Mouse (Mus musculus) c-Kit-positive CD71-positive TER-119-positive erythroid progenitor cells, embryonic 14.5 days (primary cell): Measurements from ENCODE around the gene H2-T3.
"Not testable (repeated sequence)": the region's sequence is repeated elsewhere in the genome, so short reads cannot be mapped to it uniquely, and the experiment has no call there.

ENCODE experiments used
- DNase-seq: peaks from one replicate; pipeline ENCODE4 v3.0.0-alpha.2; 2013; ENCODE audit warnings: low spot score

The H2-T3 gene

DNA sequence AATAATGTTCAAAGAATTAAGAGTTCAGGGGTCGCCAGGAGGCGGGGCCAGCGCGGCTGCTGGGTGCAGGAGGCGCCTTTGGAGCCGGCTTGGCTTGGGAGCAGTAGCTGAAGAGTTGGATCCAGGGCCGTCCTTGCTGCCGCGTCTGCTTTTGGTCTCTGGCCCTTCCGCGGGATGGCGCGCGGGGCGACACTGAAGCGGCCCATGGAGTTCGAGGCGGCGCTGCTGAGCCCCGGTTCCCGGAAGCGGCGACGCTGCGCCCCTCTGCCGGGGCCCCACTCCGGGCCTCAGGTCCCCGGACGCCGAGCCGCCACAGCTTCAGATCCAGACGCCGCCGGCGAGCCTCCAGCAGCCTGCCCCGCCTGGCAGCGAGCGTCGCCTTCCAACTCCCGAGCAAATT is 11.1 kb downstream of the H2-T3 start:
- DNase-seq = not testable (repeated sequence)

- DNase-seq = not testable (repeated sequence)
Measured at GRCm38 (mm10) chr17:36176132-36176531, 14.0 kb downstream of the H2-T3 start.

GRCm38 (mm10) chr17:36170287-36170814 is 19.7 kb downstream of the H2-T3 start:
- no peak for DNase-seq

GRCm38 (mm10) chr17:36169753-36170152 is 20.3 kb downstream of the H2-T3 start:
- no peak for DNase-seq

DNA sequence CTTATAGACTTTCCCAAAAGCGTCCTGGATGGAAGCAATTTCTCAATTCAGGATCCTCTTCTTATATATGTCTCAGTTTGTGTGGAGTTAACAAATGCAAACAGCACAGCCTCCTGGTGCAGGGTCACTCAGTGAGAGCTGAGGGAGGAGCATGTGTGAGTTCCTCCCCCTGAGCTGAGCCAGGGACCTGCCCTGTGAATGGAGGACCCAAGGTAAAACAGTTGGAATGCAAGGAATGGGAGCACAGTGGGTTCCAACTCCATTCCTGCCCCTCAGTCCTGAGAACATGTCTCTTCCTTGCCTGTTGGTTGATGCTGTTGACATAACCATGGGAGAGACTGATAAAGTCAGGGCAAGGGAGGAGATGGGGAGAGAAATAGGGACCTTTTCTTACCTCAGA is 21.0 kb downstream of the H2-T3 start:
- not testable (repeated sequence) for DNase-seq

- no peak for DNase-seq
Measured at GRCm38 (mm10) chr17:36168039-36168652, 21.9 kb downstream of the H2-T3 start, which contains the start of gene Gm8909. Gene Gm8909 (minus strand): TSS chr17:36168537.

- DNase-seq = no peak
Measured at GRCm38 (mm10) chr17:36167306-36168038, 22.6 kb downstream of the H2-T3 start.

- not testable (repeated sequence) for DNase-seq
Measured at GRCm38 (mm10) chr17:36166901-36167300, 23.2 kb downstream of the H2-T3 start.

DNA sequence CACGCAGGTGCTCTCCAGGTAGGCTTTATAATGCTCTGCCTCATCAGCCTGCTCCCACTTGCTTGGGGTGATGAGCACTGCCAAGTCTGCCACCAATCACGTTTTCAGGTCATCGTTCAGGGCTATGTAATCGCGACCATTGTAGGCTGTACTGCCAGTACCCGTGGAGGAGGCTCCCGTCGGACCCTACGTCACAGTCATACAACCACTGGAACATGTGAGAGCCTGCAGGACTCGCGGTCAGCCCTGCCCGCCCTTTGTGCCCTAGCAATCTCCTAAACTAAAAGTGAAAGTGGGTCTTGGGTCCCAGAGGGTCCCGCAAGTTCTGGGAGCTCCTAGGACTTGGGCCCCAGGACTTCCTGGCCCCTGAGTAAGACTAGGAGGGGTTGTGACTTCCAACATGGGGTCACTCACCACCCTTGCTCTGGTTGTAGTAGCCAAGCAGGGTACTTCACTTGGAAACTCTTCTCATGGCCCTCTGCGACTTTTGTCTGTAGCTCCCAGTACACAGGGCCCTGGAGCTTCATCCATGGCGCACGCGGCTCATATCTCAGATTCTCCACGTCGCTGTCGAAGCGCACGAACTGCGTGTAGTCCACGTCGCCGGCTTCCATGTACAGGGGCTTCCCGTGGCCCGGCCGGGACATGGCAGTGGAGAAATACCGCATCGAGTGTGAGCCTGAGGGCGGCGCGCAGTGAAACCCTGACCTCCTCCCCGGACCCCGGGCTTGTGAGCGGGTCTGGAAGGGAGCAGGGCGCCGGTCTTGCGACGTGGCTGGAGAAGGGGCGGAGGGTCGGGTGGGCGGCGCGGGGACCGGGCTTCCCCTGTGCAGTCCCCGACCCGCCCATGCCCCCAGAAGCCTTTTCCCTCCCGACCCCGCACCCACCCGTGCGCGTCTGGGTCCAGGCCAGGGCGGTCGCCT is 28.7 kb downstream of the H2-T3 start:
- no peak for DNase-seq

DNA sequence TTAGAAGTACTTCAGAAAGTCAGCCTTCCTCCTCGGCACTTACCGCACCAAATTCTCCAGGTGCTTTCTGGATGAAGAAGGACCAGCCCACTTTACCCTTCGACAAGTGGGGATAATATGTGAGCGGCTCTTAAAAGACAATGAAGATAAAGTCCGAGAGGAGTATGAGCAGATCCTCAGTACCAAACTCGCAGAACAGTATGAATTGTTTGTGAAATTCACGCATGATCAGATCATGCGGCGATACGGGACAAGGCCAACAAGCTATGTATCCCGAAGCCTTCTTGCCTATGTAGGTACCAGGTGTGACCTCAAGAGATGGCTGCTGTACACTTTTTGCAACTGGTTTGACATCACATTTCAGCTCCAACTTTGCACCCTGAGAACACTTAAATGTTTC is 31.8 kb downstream of the H2-T3 start:
- DNase-seq = not testable (repeated sequence)

DNA sequence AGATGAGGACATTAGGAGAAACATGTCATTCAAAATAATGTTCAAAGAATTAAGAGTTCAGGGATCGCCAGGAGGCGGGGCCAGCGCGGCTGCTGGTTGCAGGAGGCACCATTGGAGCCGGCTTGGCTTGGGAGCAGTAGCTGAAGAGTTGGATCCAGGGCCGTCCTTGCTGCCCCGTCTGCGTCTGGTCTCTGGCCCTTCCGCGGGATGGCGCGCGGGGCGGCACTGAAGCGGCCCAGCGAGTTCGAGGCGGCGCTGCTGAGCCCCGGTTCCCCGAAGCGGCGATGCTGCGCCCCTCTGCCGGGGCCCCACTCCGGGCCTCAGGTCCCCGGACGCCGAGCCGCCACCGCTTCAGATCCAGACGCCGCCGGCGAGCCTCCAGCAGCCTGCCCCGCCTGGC is 32.3 kb downstream of the H2-T3 start:
- not testable (repeated sequence) for DNase-seq

GRCm38 (mm10) chr17:36154271-36155149 is 35.6 kb downstream of the H2-T3 start:
- DNase-seq = no peak

DNA sequence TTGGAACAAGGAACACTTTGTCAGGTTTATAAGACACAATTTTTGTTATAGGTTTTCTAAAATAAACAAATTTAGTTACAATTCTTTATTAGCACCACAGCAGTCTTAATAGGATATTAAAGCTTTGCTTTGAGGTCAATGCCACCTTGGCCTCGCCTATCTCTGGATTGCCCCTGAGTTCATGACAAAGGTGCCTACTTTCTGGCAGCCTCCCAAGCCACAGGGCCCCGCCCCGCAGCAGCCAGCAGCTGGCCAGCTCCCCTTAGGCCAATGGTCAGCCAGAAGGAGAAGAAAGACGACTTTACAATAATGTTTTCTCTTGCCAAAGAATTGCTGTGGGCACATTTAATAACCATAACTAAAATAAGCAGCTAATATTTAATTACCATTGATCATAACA is 38.9 kb downstream of the H2-T3 start:
- DNase-seq = not testable (repeated sequence)

DNA sequence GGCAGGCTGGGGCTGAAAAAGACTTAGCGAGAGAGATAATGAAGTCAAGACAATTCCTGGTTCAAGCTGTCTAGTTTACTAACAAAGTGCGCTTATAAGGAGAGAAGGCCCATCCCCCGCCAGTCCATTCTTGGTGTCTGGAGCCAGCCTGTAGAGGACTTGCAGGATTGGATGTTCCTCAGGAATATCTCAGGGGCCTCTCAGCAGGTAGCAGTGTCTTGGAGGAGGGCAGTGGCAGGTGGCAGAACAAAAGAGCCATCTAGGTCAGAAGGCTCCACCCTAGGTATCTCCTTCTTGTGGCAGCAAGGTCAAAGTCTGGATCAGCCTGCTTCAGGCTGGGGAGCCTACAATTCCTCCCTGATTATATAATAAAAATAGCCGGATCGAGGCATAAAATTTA is 41.6 kb downstream of the H2-T3 start:
- DNase-seq = not testable (repeated sequence)

GRCm38 (mm10) chr17:36146937-36147336 is 43.1 kb downstream of the H2-T3 start:
- not testable (repeated sequence) for DNase-seq

- not testable (repeated sequence) for DNase-seq
Measured at GRCm38 (mm10) chr17:36145861-36146156, 44.3 kb downstream of the H2-T3 start.

GRCm38 (mm10) chr17:36145111-36145860 is 44.8 kb downstream of the H2-T3 start:
- DNase-seq = no peak

- not testable (repeated sequence) for DNase-seq
Measured at GRCm38 (mm10) chr17:36136299-36136848, 53.7 kb downstream of the H2-T3 start.
